Mouse (Mus musculus): ENCODE results near the gene Meig1. TPM values are rescaled to one million over a fixed set of nuclear protein-coding genes. Genes with fewer than 3 reads are reported as not detected.

The Meig1 gene
- polyA plus RNA-seq, 1 experiment: 0.14 TPM

- no peak overlapping the region for H3ac ChIP-seq (ENCODE audit: control insufficient read depth, insufficient read length)
- TF ChIP-seq POLR2A (IDR thresholded peaks at IDR 0.05; ENCODE audit: insufficient read length, low read depth) (no peak), CEBPB (IDR thresholded peaks at IDR 0.05; ENCODE audit: insufficient read depth, poor library complexity, severe bottlenecking) (no peak), E2F4 (IDR thresholded peaks at IDR 0.05; ENCODE audit: insufficient read depth) (no peak)
- H3K36me3 ChIP-seq (ENCODE audit: control insufficient read depth, insufficient read depth): no peaks in the 10 kb centered on the region
- H3K4me3 ChIP-seq: no peak overlapping the region
- no peaks in the 10 kb centered on the region for H3K79me2 ChIP-seq (ENCODE audit: control insufficient read depth, insufficient read depth)
- no peak overlapping the region for H3K4me2 ChIP-seq (ENCODE audit: low read depth)
- H3K27me3 ChIP-seq (ENCODE audit: control insufficient read depth, insufficient read depth, insufficient read length): peaks cover 3% of the 10 kb centered on the region
Observed at GRCm38 (mm10) chr2:3387105-3387860, 35.2 kb downstream of the Meig1 start.

GRCm38 (mm10) chr2:3365127-3365526 lies 57.3 kb downstream of the Meig1 start:
- Histone ChIP-seq H3K4me3 (no peak overlapping the region), H3ac (ENCODE audit: control insufficient read depth, insufficient read length) (no peak overlapping the region), H3K36me3 (ENCODE audit: control insufficient read depth, insufficient read depth) (no peaks in the 10 kb centered on the region), H3K27me3 (ENCODE audit: control insufficient read depth, insufficient read depth, insufficient read length) (peaks cover 40% of the 10 kb centered on the region), H3K79me2 (ENCODE audit: control insufficient read depth, insufficient read depth) (no peaks in the 10 kb centered on the region), H3K4me2 (ENCODE audit: low read depth) (no peak overlapping the region)
- TF ChIP-seq TCF3 (IDR thresholded peaks at IDR 0.05; ENCODE audit: insufficient read length, low read depth) (no peak), USF1 (IDR thresholded peaks at IDR 0.05; ENCODE audit: low read depth) (no peak), MYOD1 (IDR thresholded peaks at IDR 0.05; ENCODE audit: control insufficient read depth in 1 of 3, insufficient read length in 2 of 3, low read depth in 2 of 3) (no peak), REST (IDR thresholded peaks at IDR 0.05; ENCODE audit: insufficient read depth, insufficient read length) (no peak), CEBPB (IDR thresholded peaks at IDR 0.05; ENCODE audit: insufficient read depth, poor library complexity, severe bottlenecking) (no peak), MAX (IDR thresholded peaks at IDR 0.05; ENCODE audit: low read depth) (no peak), TCF12 (IDR thresholded peaks at IDR 0.05; ENCODE audit: insufficient read depth, poor library complexity, severe bottlenecking) (no peak), POLR2AphosphoS2 (IDR thresholded peaks at IDR 0.05; ENCODE audit: insufficient read length, low read depth) (no peak), E2F4 (IDR thresholded peaks at IDR 0.05; ENCODE audit: insufficient read depth) (no peak), MYOG (IDR thresholded peaks at IDR 0.05; ENCODE audit: control insufficient read depth in 1 of 3, insufficient read depth in 1 of 3, insufficient read length in 2 of 3, low read depth in 2 of 3) (no peak), POLR2A (IDR thresholded peaks at IDR 0.05; ENCODE audit: insufficient read length, low read depth) (no peak), SRF (IDR thresholded peaks at IDR 0.05; ENCODE audit: control insufficient read depth, insufficient read length, low read depth) (no peak)

GRCm38 (mm10) chr2:3361067-3361466 lies 61.4 kb downstream of the Meig1 start:
- H3K4me2 ChIP-seq (ENCODE audit: low read depth): no peak overlapping the region
- H3K27me3 ChIP-seq (ENCODE audit: control insufficient read depth, insufficient read depth, insufficient read length): peaks cover 36% of the 10 kb centered on the region
- H3ac ChIP-seq (ENCODE audit: control insufficient read depth, insufficient read length): no peak overlapping the region
- TF ChIP-seq MYOG (IDR thresholded peaks at IDR 0.05; ENCODE audit: control insufficient read depth in 1 of 3, insufficient read depth in 1 of 3, insufficient read length in 2 of 3, low read depth in 2 of 3) (no peak), E2F4 (IDR thresholded peaks at IDR 0.05; ENCODE audit: insufficient read depth) (no peak), MAX (IDR thresholded peaks at IDR 0.05; ENCODE audit: low read depth) (no peak), SRF (IDR thresholded peaks at IDR 0.05; ENCODE audit: control insufficient read depth, insufficient read length, low read depth) (no peak), CEBPB (IDR thresholded peaks at IDR 0.05; ENCODE audit: insufficient read depth, poor library complexity, severe bottlenecking) (no peak), POLR2AphosphoS2 (IDR thresholded peaks at IDR 0.05; ENCODE audit: insufficient read length, low read depth) (no peak), REST (IDR thresholded peaks at IDR 0.05; ENCODE audit: insufficient read depth, insufficient read length) (no peak), TCF12 (IDR thresholded peaks at IDR 0.05; ENCODE audit: insufficient read depth, poor library complexity, severe bottlenecking) (no peak), POLR2A (IDR thresholded peaks at IDR 0.05; ENCODE audit: insufficient read length, low read depth) (no peak), MYOD1 (IDR thresholded peaks at IDR 0.05; ENCODE audit: control insufficient read depth in 1 of 3, insufficient read length in 2 of 3, low read depth in 2 of 3) (no peak), USF1 (IDR thresholded peaks at IDR 0.05; ENCODE audit: low read depth) (no peak), TCF3 (IDR thresholded peaks at IDR 0.05; ENCODE audit: insufficient read length, low read depth) (no peak)
- no peaks in the 10 kb centered on the region for H3K79me2 ChIP-seq (ENCODE audit: control insufficient read depth, insufficient read depth)
- H3K4me3 ChIP-seq: no peak overlapping the region
- no peaks in the 10 kb centered on the region for H3K36me3 ChIP-seq (ENCODE audit: control insufficient read depth, insufficient read depth)

Other genes with a start within 250 kb of the Meig1 start
- gene Nmt2, start 138.4 kb downstream of the Meig1 start, polyA plus RNA-seq (2012; fragmentation: generic; extraction: Trizol): 14.5 TPM
- 11.3 TPM for gene Rpp38, start 90.0 kb downstream of the Meig1 start, polyA plus RNA-seq (2012; fragmentation: generic; extraction: Trizol)
- gene Acbd7, start 86.5 kb downstream of the Meig1 start, polyA plus RNA-seq (2012; fragmentation: generic; extraction: Trizol): 0.10 TPM
- not detected for gene Olah, start 25.4 kb downstream of the Meig1 start, polyA plus RNA-seq (2012; fragmentation: generic; extraction: Trizol)
- gene Dclre1c, start 1.5 kb upstream of the Meig1 start, polyA plus RNA-seq (2012; fragmentation: generic; extraction: Trizol): 1.5 TPM
- gene Suv39h2, start 52.4 kb upstream of the Meig1 start, polyA plus RNA-seq (2012; fragmentation: generic; extraction: Trizol): 1.3 TPM
- gene Gm45902, start 90.1 kb upstream of the Meig1 start, polyA plus RNA-seq (2012; fragmentation: generic; extraction: Trizol): 1.1 TPM
- 29.9 TPM for gene Hspa14, start 90.2 kb upstream of the Meig1 start, polyA plus RNA-seq (2012; fragmentation: generic; extraction: Trizol)
- gene Cdnf, start 90.4 kb upstream of the Meig1 start, polyA plus RNA-seq (2012; fragmentation: generic; extraction: Trizol): 0.71 TPM
- 10.0 TPM for gene Fam107b, start 147.8 kb upstream of the Meig1 start, polyA plus RNA-seq (2012; fragmentation: generic; extraction: Trizol)

Data from myocyte (in vitro differentiated cells).